Mouse (Mus musculus): ENCODE results near the gene Copz2. TPM values are rescaled to one million over a fixed set of nuclear protein-coding genes. Genes with fewer than 3 reads are reported as not detected.

The Copz2 gene
- total RNA-seq, 2 experiments from 2014 or later = 23.1 to 23.6 TPM

GRCm38 (mm10) chr11:96860564-96860963 lies 10.9 kb downstream of the Copz2 start:
- peak; percentile 79 to 86 for DNase-seq
- intact Hi-C loops (cut with DNase I) = loop anchor here (2.0 to 5.0 kb wide), 2 partner anchors 34 to 578 kb away; partner anchors contain the start of gene Hoxb8

- intact Hi-C loops (cut with DNase I) = loop anchor here (2.0 to 5.0 kb wide), 2 partner anchors 35 to 579 kb away; partner anchors contain the start of gene Hoxb8
- peak in 1 of 2 experiments; percentile 57 for DNase-seq
Measured at GRCm38 (mm10) chr11:96861446-96861845, 11.8 kb downstream of the Copz2 start.

GRCm38 (mm10) chr11:96861878-96862289 lies 12.2 kb downstream of the Copz2 start:
- intact Hi-C loops (cut with DNase I) = loop anchor here (1.0 to 5.0 kb wide), 3 partner anchors 35 to 580 kb away; partner anchors contain the start of gene Hoxb8

GRCm38 (mm10) chr11:96862534-96862933 lies 12.9 kb downstream of the Copz2 start:
- peak in 1 of 2 experiments; percentile 17 for DNase-seq
- intact Hi-C loops (cut with DNase I) = loop anchor here (1.0 to 5.0 kb wide), 2 partner anchors 102 to 580 kb away; partner anchors contain the start of gene Hoxb8

More at GRCm38 (mm10) chr11:96861878-96862289, 12.2 kb downstream of the Copz2 start:
- peak; percentile 93 to 94 for DNase-seq

- peak; percentile 45 to 61 for DNase-seq
- intact Hi-C loops (cut with DNase I) = loop anchor here (5.0 kb wide), 1 partner anchor 581 kb away; the partner anchor contains the start of gene Hoxb8
Measured at GRCm38 (mm10) chr11:96863206-96863995, 13.7 kb downstream of the Copz2 start.

- intact Hi-C loops (cut with DNase I) = loop anchor here (1.0 kb wide), 1 partner anchor 43 kb away; no protein-coding TSS in a partner anchor
- DNase-seq = peak; percentile 54 to 67
Measured at GRCm38 (mm10) chr11:96867149-96867548, 17.5 kb downstream of the Copz2 start.

GRCm38 (mm10) chr11:96872441-96873379 lies 23.0 kb downstream of the Copz2 start:
- intact Hi-C loops (cut with DNase I) = no loop called here
- no peak for DNase-seq

- peak in 1 of 2 experiments; percentile 42 for DNase-seq
- intact Hi-C loops (cut with DNase I) = no loop called here
Measured at GRCm38 (mm10) chr11:96873601-96874140, 24.0 kb downstream of the Copz2 start.

- intact Hi-C loops (cut with DNase I) = no loop called here
- no peak for DNase-seq
Measured at GRCm38 (mm10) chr11:96875270-96875669, 25.6 kb downstream of the Copz2 start.

GRCm38 (mm10) chr11:96875745-96876144 lies 26.1 kb downstream of the Copz2 start:
- intact Hi-C loops (cut with DNase I) = no loop called here
- DNase-seq = peak in 1 of 2 experiments; percentile 41

GRCm38 (mm10) chr11:96876300-96877040 lies 26.8 kb downstream of the Copz2 start:
- intact Hi-C loops (cut with DNase I) = no loop called here
- DNase-seq = no peak

- DNase-seq = no peak
- intact Hi-C loops (cut with DNase I) = no loop called here
Measured at GRCm38 (mm10) chr11:96877071-96877470, 27.4 kb downstream of the Copz2 start.

GRCm38 (mm10) chr11:96878715-96879114 lies 29.0 kb downstream of the Copz2 start:
- no peak for DNase-seq
- intact Hi-C loops (cut with DNase I) = loop anchor here (2.0 kb wide), 1 partner anchor 24 kb away; no protein-coding TSS in a partner anchor

- intact Hi-C loops (cut with DNase I) = loop anchor here (2.0 kb wide), 1 partner anchor 23 kb away; no protein-coding TSS in a partner anchor
Measured at GRCm38 (mm10) chr11:96879359-96879758, 29.7 kb downstream of the Copz2 start.

GRCm38 (mm10) chr11:96880296-96880695 lies 30.6 kb downstream of the Copz2 start:
- intact Hi-C loops (cut with DNase I) = no loop called here
- DNase-seq = no peak

More at GRCm38 (mm10) chr11:96879359-96879758, 29.7 kb downstream of the Copz2 start:
- no peak for DNase-seq

GRCm38 (mm10) chr11:96885901-96886340 lies 36.3 kb downstream of the Copz2 start:
- no peak for DNase-seq
- intact Hi-C loops (cut with DNase I) = no loop called here

- intact Hi-C loops (cut with DNase I) = no loop called here
- no peak for DNase-seq
Measured at GRCm38 (mm10) chr11:96886942-96887546, 37.4 kb downstream of the Copz2 start.

GRCm38 (mm10) chr11:96891784-96892527 lies 42.3 kb downstream of the Copz2 start:
- intact Hi-C loops (cut with DNase I) = no loop called here
- DNase-seq = no peak
